Mouse (Mus musculus) forebrain, embryonic 16.5 days (tissue): ENCODE measurements around the gene Zkscan7. TPM values are rescaled to one million over a fixed set of nuclear protein-coding genes. Genes with fewer than 3 reads are reported as not detected.
"Not testable (repeated sequence)": the region's sequence is repeated elsewhere in the genome, so short reads cannot be mapped to it uniquely, and the experiment has no call there.

Source experiments
- ATAC-seq: fragments of 200-750 bp; cut with Nextera tagmentation; 2 replicates; pipeline ENCODE4 v1.8.0; 2017; ENCODE audit warnings: mild to moderate bottlenecking, moderate library complexity
- H3K27ac ChIP-seq: fragments of 300-500 bp; sonication (generic); 2 replicates; pipeline ENCODE4 v1.5.1; 2014; ENCODE audit warnings: low read length, control low read depth
- H3K27me3 ChIP-seq: fragments of 300-500 bp; sonication (generic); replicated peaks from 2 replicates; pipeline ENCODE4 v1.6.1; 2014; ENCODE audit warnings: low read length; ENCODE audit not compliant: control insufficient read depth, insufficient read depth
- H3K36me3 ChIP-seq: fragments of 300-500 bp; sonication (generic); 2 replicates; pipeline ENCODE4 v1.6.1; 2014; ENCODE audit not compliant: control insufficient read depth, insufficient read depth
- H3K4me1 ChIP-seq: fragments of 300-500 bp; sonication (generic); replicated peaks from 2 replicates; pipeline ENCODE4 v1.6.1; 2014; ENCODE audit warnings: low read length; ENCODE audit not compliant: control insufficient read depth, insufficient read depth
- H3K4me2 ChIP-seq: fragments of 300-500 bp; sonication (generic); 2 replicates; pipeline ENCODE4 v1.6.1; 2014; ENCODE audit warnings: mild to moderate bottlenecking, low read length, control low read depth
- H3K4me3 ChIP-seq: fragments of 300-500 bp; sonication (generic); replicated peaks from 2 replicates; pipeline ENCODE4 v1.5.1; 2014; ENCODE audit warnings: mild to moderate bottlenecking, low read length, control low read depth
- H3K9ac ChIP-seq: fragments of 300-500 bp; sonication (generic); replicated peaks from 2 replicates; pipeline ENCODE4 v1.6.1; 2014; ENCODE audit warnings: low read depth, low read length, control low read depth
- H3K9me3 ChIP-seq: fragments of 300-500 bp; sonication (generic); 2 replicates; pipeline ENCODE4 v1.6.1; 2016; ENCODE audit warnings: low read length; ENCODE audit not compliant: control insufficient read depth
- WGBS: fragments of 180-500 bp; shearing (Covaris S2); extraction: QIAGEN DNeasy Blood & Tissue Kit; methylation state at CpG from one replicate; pipeline ENCODE4 v1.1.7; 2014; 5-methylcytosine and 5-hydroxymethylcytosine counted together
- polyA plus RNA-seq: library from polyadenylated mRNA; unstranded; fragments of >200 nt; fragmentation: Nextera tagmentation; extraction: Ambion mirVana; gene quantifications from 2 replicates; pipeline ENCODE4 v1.2.1, GENCODE M21; 2015

The Zkscan7 gene
- 3.2 and 5.8 TPM in 2 replicates for polyA plus RNA-seq

DNA sequence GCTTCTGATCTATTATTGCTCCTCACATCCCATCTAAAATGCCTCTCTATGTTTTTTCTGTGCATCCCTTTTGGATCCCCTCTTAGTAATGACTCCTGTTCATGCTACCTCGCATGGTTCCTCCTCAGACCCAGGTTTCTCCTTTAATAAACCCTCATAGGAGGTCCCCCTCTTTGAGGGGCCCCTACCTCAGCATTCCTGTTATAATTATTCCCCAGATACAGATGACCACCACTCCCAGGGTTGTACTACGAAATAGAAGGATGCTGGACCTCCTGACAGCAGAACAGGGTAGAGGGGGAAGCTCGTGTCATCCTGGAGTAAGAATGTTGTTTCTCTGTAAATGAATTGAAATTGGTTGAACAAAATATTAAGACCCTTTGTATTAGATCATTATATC lies at the start of gene Zkscan7:
Gene Zkscan7, plus strand, starts transcription at position 301 of the 400 bp plus-strand sequence.
- H3K9me3 ChIP-seq = no peaks in the 10 kb centered on the region
- peaks cover 9% of the 10 kb centered on the region for H3K4me1 ChIP-seq
- no peak for ATAC-seq
- no peak within 1 kb of the TSS; the same call in 1 of the 2 replicates for H3K27ac ChIP-seq
- H3K9ac ChIP-seq = peak within 1 kb of the TSS; percentile 86; the same call in 1 of the 2 replicates
- peak within 1 kb of the TSS; percentile 83 for H3K4me3 ChIP-seq
- H3K4me2 ChIP-seq = peak within 1 kb of the TSS; percentile 83
- no peaks in the 10 kb centered on the region for H3K27me3 ChIP-seq
- WGBS = 82% methylated on average over 3 of the region's 3 CpGs
- H3K36me3 ChIP-seq = no peaks in the 10 kb centered on the region

DNA sequence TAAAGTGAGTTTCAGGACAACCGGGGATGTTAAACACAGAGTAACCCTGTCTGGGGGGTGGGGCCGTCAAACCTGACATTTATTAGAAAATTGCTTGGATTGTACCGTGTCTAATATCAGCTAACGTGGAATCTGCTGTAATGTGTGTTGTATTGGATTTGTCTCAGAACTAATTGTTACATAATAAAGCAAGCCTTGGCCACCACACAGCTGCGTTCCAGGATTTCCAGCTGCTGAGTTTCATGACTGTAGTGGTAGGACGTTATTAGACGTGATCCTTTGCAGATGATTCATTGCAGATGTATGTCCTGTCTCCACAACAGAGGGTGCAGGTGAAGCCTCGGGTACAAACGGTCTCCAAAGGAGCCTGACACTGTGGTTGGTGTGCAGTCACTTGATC lies 49.4 kb upstream of the Zkscan7 start:
- Histone ChIP-seq H3K9ac (no peak overlapping the region), H3K4me2 (no peak overlapping the region), H3K4me1 (peaks cover 13% of the 10 kb centered on the region), H3K27ac (peak overlapping the region; percentile 48), H3K9me3 (no peaks in the 10 kb centered on the region), H3K36me3 (peaks cover 2% of the 10 kb centered on the region; the same call in 1 of the 2 replicates), H3K27me3 (no peaks in the 10 kb centered on the region), H3K4me3 (no peak overlapping the region)
- 50% methylated on average over 9 of the region's 9 CpGs for WGBS
- ATAC-seq = no peak

DNA sequence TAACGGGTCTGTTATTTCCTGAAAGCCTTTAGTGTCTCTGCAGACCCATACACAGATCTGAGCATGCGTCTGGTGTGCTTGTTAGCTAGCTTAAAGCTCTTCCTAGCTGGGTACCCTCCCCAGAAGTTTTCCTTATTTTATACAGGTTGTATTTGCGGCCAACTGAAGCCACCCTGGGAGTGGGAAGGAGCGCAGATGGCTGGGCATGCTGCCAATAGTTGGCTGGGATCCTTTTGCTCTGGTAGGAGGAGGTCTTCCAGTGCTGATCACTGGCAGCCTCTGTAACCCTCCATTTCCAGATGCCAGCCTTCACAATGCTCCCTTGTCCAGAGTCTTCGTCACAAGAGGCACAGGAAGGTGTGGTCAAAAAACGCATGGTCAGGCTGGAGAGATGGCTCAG lies 48.7 kb upstream of the Zkscan7 start:
- Histone ChIP-seq H3K4me1 (peaks cover 13% of the 10 kb centered on the region), H3K4me2 (no peak overlapping the region), H3K9me3 (no peaks in the 10 kb centered on the region), H3K9ac (no peak overlapping the region), H3K27ac (peak overlapping the region; percentile 48), H3K36me3 (peaks cover 2% of the 10 kb centered on the region; the same call in 1 of the 2 replicates), H3K4me3 (no peak overlapping the region), H3K27me3 (no peaks in the 10 kb centered on the region)
- peak; percentile 93 for ATAC-seq
- 7% methylated on average over 6 of the region's 6 CpGs for WGBS

DNA sequence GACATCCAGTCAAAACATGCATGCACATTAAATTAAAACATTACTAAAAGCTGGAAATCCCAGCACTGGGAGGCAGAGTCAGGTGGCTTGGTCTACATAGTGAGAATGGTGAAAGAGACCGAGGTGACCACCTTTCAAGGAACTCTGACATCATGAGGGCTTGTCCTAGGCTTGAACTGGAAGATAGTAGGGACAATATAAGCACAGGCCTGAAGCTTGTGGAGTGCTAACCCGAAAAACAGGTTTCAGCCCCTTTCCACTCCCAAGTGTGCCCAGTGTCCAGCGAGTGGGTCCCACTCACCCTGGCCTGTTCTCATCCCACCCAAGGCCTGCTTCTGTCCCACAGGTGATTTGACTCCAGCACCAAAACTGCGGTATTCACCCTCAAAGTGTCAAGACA lies 48.3 kb upstream of the Zkscan7 start:
- Histone ChIP-seq H3K4me3 (no peak overlapping the region), H3K27ac (peak overlapping the region; percentile 34; the same call in 1 of the 2 replicates), H3K9me3 (no peaks in the 10 kb centered on the region), H3K27me3 (no peaks in the 10 kb centered on the region), H3K4me2 (no peak overlapping the region), H3K36me3 (peaks cover 2% of the 10 kb centered on the region; the same call in 1 of the 2 replicates), H3K9ac (no peak overlapping the region), H3K4me1 (peaks cover 13% of the 10 kb centered on the region)
- WGBS = 74% methylated on average over 4 of the region's 4 CpGs
- ATAC-seq = peak; percentile 36; the same call in 1 of the 2 replicates

DNA sequence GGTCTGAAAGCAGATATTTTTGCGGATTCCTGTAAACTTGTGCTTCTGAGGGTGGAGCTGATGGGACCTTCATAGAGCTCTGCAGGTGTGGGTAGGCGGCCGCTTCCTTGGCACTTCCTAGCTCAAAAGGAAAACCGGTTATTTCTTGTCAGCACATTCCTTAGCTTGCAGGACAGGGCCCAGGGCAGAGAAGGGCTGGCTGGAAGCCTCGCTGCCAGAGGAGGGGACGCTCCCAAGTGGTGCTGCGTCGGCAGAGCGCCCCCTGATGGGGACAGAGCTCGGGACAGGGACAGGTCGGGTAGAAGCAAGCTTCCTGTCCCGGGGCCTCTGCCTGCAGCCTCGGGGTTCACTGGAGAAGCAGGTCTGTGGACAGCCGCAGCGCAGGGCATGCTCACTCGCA lies 47.8 kb upstream of the Zkscan7 start:
- WGBS = 29% methylated on average over 16 of the region's 16 CpGs
- Histone ChIP-seq H3K27ac (no peak overlapping the region), H3K27me3 (no peaks in the 10 kb centered on the region), H3K4me3 (no peak overlapping the region), H3K36me3 (peaks cover 2% of the 10 kb centered on the region; the same call in 1 of the 2 replicates), H3K9me3 (no peaks in the 10 kb centered on the region), H3K9ac (no peak overlapping the region), H3K4me1 (peaks cover 13% of the 10 kb centered on the region), H3K4me2 (no peak overlapping the region)
- ATAC-seq = peak; percentile 41; the same call in 1 of the 2 replicates

DNA sequence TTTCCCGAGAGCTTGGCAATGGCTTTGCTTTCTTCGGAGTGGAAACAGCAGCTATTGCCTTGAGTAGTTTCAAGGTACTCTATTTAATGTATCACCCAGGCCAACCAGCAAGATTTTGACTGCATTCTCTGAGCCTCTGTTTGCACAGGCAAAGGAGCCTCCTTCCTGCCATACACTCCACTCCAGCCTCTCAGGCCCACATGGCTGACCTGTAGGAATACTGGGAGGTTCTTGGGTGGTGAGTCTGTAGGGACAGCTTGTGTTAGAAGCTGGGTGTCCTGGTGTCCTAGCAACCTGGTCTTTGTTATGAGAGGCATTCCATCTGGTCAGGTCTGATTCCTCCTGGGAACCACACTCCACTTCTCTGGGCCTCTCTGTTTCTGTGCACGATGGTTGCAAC lies 41.7 kb upstream of the Zkscan7 start, which contains the start of gene Gm35549:
Gene Gm35549, minus strand, starts transcription at position 276 of the 400 bp plus-strand sequence.
- H3K36me3 ChIP-seq = peaks cover 6% of the 10 kb centered on the region
- no peak within 1 kb of the TSS for H3K4me2 ChIP-seq

DNA sequence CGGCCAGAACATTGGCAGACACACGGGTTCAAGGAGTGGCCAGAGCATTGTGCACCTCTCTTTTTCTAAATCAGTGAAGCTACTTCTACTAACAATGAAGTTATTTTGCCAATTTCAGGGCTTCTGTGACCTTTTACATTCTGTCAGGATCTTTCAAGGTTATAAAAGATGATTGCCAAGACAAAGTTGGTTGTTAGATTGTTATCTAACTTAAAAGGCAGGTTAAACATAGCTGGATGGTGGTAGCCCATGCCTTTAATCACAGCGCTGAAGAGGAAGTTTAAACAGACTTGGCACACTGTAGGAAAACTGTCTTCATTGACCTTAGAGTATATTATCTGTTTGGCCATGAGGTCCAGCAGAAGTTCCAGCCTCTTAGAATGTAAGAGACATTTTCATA lies 39.9 kb upstream of the Zkscan7 start:
- H3K9ac ChIP-seq = no peak overlapping the region
- no peaks in the 10 kb centered on the region for H3K27me3 ChIP-seq
- H3K4me1 ChIP-seq = peaks cover 7% of the 10 kb centered on the region
- H3K27ac ChIP-seq = no peak overlapping the region
- WGBS = 87% methylated on average over 3 of the region's 3 CpGs
- H3K36me3 ChIP-seq = peaks cover 18% of the 10 kb centered on the region
- no peak for ATAC-seq
- H3K9me3 ChIP-seq = no peaks in the 10 kb centered on the region
- no peak overlapping the region for H3K4me2 ChIP-seq
- no peak overlapping the region for H3K4me3 ChIP-seq

More for the DNA sequence above, 41.7 kb upstream of the Zkscan7 start, which contains the start of gene Gm35549:
- no peak within 1 kb of the TSS for H3K4me3 ChIP-seq
- H3K9me3 ChIP-seq = no peaks in the 10 kb centered on the region
- H3K9ac ChIP-seq = no peak within 1 kb of the TSS
- peaks cover 7% of the 10 kb centered on the region for H3K4me1 ChIP-seq
- WGBS = 79% methylated on average over 3 of the region's 3 CpGs
- no peak for ATAC-seq
- no peak within 1 kb of the TSS for H3K27ac ChIP-seq
- H3K27me3 ChIP-seq = no peaks in the 10 kb centered on the region

DNA sequence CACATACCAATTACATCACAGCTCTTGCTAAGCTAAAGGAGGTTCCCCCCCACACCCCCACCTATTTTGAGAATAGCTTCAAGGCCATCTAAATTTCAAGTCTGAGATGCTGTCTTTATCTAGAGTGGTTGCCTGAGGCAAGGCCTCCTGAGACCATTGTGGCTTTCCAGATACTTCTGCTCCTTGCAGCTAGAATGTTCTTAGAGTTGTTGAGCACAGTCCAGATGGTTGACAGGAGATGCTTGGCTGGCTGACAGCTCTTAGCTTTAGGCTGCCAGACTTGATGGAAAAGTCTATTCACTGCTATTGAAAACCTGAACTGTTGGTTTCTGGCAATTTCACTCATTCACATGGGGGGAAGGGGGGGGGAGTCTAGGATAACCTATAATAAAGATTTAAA lies 39.3 kb upstream of the Zkscan7 start:
- Histone ChIP-seq H3K9me3 (no peaks in the 10 kb centered on the region), H3K27ac (no peak overlapping the region), H3K27me3 (no peaks in the 10 kb centered on the region), H3K4me2 (no peak overlapping the region), H3K4me1 (peaks cover 7% of the 10 kb centered on the region), H3K36me3 (peaks cover 23% of the 10 kb centered on the region), H3K4me3 (no peak overlapping the region), H3K9ac (no peak overlapping the region)
- peak; percentile 85 for ATAC-seq

DNA sequence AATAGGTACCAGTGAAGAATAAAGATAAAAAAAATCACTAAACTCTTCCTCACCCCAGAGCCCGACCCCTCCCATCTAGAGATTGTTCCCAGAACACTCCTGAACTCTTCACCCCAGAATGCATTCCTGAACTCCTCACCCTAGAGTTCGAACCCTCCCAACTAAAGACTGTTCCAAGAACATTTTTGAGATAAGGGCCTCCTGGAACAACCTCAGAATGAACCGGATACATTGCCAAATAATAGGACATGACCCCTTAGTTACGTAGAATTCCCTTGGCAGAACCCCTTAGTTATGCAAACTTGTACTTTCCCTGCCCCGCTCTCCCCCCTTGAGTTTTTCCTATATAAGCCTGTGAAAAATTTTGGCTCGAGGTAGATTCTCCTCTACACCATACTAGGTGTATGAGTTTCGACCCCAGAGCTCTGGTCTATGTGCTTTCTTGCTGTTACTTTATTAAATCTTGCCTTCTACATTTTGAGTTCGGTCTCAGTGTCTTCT lies 37.6 kb upstream of the Zkscan7 start:
- H3K27ac ChIP-seq = not testable (repeated sequence)
- WGBS = 94% methylated on average over 6 of the region's 8 CpGs

More for the DNA sequence above, 37.6 kb upstream of the Zkscan7 start:
- not testable (repeated sequence) for ATAC-seq, H3K4me1 ChIP-seq, H3K9ac ChIP-seq, H3K4me2 ChIP-seq, H3K27me3 ChIP-seq, H3K9me3 ChIP-seq, H3K4me3 ChIP-seq
- H3K36me3 ChIP-seq = peaks cover 40% of the 10 kb centered on the region
